Mouse (Mus musculus): ENCODE measurements around the gene Tmco5.
"Not testable (repeated sequence)": the region's sequence is repeated elsewhere in the genome, so short reads cannot be mapped to it uniquely, and the experiment has no call there.

The Tmco5 gene

DNA sequence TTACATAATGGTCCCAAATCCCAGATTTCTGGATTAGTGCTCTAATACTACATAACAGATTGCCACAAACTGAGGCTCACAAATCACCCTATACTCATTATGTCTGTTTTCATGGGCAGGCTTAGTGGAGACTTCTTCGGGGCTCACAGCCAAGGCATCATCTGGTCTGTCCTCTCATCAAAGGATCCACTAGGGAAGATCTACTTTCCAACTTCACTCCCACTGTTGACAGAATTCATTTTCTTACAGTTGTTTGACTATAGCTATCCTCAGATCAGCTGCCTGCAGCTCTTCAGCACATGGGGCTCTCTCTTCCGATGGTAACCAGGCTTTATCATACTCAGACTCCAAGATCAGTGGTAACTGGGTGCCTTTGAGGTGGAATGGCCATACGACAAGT, 45.2 kb downstream of the Tmco5 start:
- DNase-seq (ENCODE audit: low spot score) = no peak

DNA sequence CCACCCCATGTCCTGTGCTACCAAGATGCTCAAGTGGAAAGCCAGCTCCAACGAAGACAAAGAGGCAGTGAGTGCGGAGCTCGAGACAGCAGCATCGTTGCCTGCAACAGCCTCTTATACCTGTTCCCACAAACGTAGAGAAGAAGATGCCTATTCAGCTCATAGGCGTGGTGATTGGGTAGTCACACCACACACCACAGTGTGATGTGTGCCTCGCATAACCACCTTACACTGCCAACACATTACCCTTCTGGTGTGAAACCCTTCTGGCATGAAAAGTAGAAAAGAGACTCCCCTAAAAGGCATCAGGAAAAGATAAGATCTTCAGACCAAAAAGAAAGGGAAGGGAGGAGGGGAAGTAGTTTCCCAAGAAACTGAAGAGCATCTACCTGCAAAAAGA, 45.8 kb downstream of the Tmco5 start:
- DNase-seq (ENCODE audit: low spot score) = no peak

DNA sequence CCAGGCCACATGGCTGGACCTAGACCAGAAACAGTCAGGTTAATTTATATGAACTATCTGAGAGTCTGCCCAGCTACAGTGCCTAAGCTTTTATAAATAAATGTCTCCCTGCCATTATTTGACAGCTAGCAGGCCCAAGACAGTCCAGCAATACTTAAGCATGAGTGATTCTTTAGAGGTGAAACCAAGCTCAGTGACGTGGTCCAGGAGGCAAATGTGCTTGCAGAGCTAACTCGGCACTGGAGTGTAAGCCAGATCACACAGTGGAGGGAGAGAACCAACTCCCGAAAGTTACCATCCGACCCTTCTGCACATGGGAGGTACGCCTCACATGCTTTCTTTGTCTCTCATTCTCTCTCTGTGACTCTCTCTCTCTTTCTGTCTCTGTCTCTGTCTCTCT, 46.7 kb downstream of the Tmco5 start:
- no peak for DNase-seq (ENCODE audit: low spot score)

DNA sequence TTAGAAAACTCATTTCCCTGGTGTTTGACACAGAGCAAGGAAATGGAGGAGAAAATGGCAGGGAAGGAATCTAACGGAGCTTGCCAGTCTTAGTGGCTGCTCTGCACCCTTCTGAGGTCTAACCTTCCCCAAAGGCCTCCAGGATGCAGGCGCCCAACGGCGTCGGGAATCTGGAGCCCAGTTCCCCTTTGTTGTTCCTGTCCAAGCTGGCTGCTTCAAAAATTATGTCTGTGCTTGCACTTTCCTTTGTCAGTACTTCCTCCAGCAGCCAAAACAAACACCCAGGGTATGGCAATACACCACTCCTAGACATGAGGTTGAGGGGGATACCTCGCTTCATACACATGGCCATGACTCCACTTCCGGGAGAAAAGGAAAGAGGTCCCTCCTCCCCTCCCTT, 53.7 kb downstream of the Tmco5 start:
- no peak for DNase-seq (ENCODE audit: low spot score)

DNA sequence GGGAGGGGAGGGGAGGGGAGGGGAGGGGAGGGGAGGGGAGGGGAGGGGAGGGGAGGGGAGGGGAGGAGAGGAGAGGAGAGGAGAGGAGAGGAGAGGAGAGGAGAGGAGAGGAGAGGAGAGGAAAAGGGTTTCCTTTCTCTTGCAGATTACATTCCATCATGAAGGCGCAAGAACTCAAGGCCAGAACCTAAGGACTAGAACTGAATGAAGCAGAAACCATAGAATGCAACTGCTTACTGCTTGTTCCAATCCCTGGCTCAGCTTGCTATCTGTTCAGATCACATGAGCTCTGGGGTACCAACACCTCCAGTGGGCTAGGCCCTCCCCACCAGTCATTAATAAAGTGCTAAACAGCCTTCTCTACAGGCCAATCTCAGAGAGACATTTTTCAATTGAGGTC, 55.7 kb downstream of the Tmco5 start:
- DNase-seq (ENCODE audit: low spot score) = not testable (repeated sequence)

DNA sequence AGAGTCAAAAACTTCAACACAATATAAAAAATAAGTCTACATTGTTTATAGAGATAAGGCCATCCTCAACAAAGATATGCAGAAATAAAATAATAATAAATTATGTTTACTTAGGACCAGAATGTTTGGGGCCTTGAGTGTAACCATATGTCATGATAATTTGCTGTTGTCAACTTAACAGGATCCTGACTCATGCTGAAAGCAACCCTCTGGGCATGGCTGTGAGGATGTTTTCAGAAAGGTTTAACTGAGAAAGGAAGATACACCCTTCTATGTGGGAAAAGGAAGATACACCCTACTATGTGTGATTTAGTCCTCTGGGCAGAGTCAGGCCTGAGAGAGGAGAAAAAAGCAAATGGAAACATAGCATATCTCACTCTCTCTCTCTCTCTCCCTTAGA, 56.3 kb downstream of the Tmco5 start:
- DNase-seq (ENCODE audit: low spot score) = no peak

DNA sequence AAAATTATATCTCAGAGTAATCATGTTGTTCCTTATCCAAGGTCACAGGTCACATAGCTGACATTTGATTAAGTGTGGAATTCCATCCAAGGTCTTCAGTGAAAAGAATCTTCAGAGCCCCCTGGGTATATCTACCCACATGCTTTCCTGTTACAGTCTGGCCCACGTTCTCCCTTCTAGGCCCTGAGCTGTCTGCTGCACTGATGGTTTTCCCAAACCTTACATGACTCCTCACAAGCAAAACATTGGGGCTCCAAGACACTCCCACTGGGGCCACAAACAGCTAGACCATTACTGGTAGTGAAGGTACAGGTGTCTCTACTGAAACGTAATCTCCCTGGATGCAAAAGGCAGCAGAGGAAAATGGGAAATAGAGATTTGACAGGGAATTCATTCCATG, 57.9 kb downstream of the Tmco5 start:
- DNase-seq (ENCODE audit: low spot score) = no peak

DNA sequence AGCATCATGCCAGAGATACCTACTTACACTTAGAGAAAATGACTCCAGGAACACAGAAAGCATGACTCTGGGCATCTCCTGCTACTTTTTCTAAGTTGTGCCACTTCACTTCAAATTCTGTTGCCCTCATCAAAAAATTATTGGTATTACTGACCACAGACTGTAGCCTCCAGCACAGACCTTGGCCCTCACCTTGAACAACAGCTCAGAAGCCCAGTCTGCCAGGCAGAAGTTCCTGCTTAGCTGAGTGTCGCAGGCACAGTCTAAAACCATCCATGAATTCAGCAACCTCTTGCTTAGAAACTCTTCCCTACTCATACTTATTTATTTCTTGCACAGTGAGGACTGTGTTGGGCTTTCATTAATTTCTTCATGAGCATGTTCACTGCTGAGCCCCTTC, 58.7 kb downstream of the Tmco5 start:
- no peak for DNase-seq (ENCODE audit: low spot score)

DNA sequence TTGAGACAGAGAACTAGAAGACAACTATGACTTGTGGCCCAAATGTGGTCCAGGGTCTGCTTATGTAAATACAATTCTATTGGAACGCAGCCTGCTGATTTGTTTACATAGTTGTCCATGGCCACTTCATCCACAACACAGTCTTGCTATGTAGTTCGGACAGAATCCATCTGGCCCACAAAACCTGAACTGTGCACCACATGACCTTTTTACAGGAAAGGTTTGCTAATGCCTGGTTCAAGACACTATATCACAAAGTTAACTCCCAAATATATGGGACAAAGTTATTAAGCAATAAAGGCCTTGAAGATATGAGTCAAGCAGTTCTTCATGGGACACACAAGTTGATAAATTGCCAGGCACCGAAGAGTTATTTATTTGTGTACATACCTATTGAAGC, 63.3 kb downstream of the Tmco5 start:
- no peak for DNase-seq (ENCODE audit: low spot score)
